Mouse (Mus musculus): ENCODE measurements at regions not wholly inside any gene's neighbourhood (a gene's known extent, or its start where the extent isn't known, plus 50 kb on each side); places are given as distances from the start of the nearest gene placed in this dataset.

DNA sequence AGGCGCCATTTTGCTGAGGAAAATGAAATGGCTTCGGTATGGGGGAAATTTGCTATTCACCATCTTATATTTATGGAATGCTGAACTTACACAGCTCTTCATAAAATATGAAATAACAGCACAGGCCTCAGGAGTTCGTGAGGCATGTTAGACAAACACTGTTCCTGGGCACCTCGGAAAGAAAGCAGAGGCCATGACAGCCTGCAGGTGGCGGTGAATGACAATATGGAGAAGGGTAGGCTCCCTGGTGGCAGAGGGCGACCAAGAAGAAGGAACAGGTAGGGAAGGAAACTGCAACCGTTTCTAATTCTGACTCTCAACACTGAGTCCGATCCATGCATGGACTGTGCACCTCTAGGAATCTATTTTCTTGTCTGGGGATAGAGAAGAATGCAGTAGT lies 553.6 kb upstream of the Tmpo start:
- no peak for ATAC-seq (ENCODE audit: insufficient number of reproducible peaks, low FRiP score, low TSS enrichment)

DNA sequence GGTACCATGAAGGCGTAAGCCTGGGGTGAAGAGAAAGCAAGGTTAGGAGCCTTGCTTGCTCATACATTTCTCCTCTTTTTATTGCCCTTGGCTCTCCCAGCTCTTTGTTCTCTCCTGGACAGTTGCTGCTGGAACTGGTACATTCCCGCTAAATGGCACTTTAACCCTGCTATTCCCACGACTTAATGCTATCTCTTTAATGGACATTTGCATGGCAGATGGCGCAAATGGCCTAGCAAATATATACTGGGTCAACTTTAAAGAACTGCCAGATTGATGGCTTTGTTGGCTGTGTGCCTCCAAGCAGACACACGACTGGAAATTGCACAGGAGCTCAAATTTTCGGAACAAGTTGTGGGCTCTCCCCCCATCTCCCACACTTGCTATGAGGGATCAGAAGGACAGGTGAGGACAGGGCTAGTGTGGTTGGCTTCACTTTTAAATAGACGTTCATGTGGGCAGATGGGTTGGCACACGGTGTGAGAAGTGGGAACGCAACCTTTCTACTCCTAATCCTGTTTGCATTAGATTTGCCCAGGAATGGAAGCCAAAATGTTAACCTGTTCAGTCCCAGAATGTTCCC lies 551.0 kb upstream of the Tmpo start:
- ATAC-seq (ENCODE audit: insufficient number of reproducible peaks, low FRiP score, low TSS enrichment), result no peak

DNA sequence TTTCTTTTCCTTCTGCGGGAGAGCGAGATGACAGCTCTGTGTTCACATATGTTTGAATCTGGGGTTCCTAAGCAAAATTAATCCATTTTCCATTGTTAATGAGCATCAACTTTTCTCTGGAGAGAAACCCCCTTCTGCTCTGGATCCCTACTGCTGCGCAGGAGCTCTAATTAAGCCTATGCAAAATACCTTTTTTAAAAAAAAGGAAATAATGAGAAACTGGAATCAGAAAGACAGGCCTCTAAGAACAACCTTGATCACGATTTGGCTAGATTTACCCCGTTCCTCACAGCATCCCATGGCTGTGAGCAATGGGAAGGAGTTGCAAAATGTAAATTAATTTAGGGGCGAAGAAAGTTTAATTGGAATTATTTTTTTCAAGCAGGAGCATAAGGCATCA lies 548.9 kb upstream of the Tmpo start:
- ATAC-seq (ENCODE audit: insufficient number of reproducible peaks, low FRiP score, low TSS enrichment), result no peak

DNA sequence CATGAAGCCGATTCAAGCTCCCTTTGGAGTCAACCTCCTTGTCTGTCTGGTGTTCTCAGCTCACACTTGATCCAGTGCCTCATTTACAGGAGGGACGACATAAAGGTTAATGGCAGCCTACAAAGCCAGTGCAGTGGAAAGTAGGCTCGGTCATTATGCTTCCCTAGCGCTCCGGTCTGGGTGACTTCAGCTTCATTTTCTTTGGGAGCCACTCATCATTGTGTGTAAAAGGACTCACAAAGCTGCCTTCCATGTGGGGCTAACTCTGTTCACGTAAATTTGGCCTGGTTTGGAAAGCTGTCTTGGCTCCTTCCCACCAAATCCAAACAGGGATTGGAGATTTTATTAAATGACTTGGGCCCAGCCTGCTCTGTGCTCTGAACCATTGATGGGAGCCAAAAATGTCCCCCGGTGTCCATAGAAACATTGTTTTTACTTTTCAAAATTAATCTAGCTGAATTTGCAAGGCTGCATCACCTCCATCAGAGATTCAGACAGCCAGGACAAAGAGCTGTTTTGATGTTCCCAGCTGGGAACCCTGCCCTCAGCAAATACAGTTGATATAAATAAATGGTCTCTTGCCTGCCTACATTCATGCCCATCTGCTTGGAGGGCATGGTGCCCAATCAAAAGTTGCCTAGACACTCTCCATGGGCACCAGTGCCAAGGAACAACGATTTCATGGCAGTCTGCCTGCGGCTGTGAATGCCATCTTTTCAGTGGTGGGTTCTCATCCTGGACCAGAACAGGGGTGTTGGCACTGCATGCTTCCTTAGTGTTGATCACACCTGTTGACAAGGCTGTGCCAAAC lies 538.7 kb upstream of the Tmpo start:
- peak; percentile 79 for ATAC-seq (ENCODE audit: insufficient number of reproducible peaks, low FRiP score, low TSS enrichment)

DNA sequence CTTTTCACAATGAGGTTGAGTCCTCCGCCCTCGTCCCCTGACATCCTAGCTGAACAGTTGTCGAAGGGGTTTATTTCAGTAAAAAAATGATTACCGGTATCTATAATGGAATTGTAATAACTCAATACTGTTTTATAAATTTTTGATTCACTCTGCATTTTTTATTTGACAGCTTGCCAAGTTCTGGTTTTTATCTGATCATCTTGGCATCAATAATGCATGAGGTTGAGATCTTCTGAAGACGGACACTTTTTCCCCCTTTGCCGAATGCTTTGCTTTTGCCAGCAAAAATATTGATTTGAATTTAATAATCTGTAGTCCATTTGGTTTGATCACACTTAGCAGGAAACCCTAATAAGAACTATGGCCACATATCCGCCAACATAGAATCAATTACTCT lies 535.5 kb upstream of the Tmpo start:
- ATAC-seq (ENCODE audit: insufficient number of reproducible peaks, low FRiP score, low TSS enrichment), result no peak

DNA sequence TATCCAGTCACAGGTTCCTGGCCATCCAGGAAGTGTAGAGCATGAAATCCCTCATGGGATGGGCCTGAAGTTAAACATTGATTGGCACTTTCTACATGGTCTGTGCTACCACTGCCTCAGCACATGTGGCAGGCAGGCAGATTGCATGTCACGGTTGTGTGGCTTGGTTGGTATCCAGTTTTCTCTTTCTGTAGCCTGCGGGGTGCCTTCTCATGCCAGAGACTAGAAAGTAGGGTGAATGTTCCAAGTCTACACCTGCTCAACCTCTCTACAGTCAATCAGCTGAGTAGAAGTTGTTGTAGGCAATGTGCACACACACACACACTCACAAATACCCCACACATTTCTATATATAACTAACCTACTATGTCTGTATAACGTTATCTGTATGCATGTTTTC lies 533.5 kb upstream of the Tmpo start:
- no peak for ATAC-seq (ENCODE audit: insufficient number of reproducible peaks, low FRiP score, low TSS enrichment)

DNA sequence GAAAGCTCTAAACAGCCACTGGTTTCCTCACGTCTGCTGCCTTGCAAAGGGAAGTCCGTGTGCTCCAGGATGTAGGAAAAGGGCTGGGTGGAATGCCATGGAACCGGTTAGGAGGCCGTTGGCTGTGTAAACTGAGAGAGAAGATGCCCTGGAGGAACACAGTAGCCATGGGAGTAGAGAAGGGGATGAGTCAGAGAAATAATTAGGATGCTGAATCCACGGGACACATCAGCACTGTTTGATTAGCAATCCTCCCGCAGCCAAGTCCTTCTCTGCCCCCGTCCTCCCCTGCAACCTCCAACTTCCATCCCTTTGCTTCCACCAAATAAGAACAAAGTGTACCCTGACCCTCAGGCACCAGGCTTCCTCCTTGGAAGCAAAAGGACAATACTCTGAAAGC lies 532.4 kb upstream of the Tmpo start:
- ATAC-seq (ENCODE audit: insufficient number of reproducible peaks, low FRiP score, low TSS enrichment), result no peak

DNA sequence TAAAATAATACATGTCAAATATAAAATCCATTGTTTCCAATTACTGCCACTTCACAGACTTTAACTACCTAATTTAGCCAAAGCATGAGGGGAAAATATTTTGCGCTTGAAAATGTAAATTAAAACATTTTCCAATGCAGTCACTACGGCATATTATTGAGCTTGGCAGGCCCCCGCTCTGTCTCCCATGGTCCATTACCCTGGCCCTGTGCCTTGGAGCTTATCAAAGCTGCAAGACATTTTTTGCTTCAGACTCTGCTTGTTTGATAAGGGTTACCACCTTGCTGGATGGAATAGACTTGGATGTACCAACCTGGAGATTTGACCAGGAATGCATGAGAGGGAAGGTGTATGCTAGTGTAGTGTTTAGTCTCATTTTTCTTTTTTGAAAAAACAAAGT lies 525.7 kb upstream of the Tmpo start:
- no peak for ATAC-seq (ENCODE audit: insufficient number of reproducible peaks, low FRiP score, low TSS enrichment)

DNA sequence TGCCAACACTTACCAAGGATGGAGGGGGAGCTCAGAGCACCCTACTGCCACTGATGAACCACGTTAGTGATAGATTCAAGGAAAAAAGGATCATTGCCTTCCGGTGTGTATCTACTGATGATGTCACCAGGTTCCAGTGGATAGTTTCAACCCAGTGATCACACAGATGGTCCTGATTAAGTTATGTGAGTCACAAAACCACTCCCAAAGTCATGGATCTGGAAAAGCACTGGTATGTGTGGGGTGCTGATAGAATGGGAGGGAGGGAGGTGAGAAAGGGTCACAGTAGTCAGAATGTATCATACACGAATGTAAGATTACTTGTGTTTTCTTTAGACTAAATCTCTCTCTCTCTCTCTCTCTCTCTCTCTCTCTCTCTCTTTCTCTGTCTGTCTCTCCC lies 523.6 kb upstream of the Tmpo start:
- no peak for ATAC-seq (ENCODE audit: insufficient number of reproducible peaks, low FRiP score, low TSS enrichment)

DNA sequence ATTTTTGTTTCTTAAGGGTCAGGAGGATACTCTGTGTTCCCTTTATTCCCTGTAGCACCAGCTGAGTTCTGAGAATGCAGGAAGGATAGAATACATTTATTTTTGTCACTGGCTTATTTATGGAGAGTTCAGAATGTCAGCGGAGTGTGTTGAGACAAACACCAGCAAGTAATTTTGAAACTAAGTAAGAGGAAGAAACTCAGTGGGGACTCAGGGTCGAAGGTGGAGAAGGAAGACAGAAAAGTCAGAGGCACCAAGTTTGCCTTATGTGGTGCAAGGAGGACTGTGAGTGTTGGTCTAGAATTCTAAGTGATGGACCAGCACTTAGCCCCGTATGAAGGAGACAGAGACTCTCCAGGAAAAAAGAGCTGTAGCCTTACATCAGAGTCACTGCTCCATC lies 520.7 kb upstream of the Tmpo start:
- no peak for ATAC-seq (ENCODE audit: insufficient number of reproducible peaks, low FRiP score, low TSS enrichment)

DNA sequence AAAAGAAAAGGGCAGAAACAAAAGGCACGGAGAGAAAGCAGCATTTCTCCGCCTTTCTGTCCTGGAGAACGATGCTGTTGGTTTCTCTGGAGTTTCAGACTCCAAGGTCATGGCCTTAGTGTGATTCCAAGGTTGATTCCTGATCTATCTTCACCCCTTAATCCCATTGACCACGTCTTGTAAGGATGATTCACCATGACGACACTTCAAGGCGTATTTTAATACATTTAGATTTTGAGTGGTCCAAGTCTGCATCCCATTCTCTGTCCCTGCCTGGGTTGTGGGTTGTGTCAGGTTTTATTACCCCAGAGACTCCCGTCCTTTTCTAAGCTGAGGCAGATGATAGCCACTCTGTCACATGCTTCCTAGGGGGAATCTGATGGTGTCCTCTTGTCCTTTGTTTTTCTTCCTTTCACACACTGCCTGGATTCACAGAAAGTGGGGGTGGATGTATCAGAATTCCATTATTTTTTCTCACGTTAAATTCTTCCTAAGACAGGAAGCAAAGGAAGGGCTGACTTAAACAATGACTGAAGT lies 505.0 kb upstream of the Tmpo start:
- no peak for ATAC-seq (ENCODE audit: insufficient number of reproducible peaks, low FRiP score, low TSS enrichment)

DNA sequence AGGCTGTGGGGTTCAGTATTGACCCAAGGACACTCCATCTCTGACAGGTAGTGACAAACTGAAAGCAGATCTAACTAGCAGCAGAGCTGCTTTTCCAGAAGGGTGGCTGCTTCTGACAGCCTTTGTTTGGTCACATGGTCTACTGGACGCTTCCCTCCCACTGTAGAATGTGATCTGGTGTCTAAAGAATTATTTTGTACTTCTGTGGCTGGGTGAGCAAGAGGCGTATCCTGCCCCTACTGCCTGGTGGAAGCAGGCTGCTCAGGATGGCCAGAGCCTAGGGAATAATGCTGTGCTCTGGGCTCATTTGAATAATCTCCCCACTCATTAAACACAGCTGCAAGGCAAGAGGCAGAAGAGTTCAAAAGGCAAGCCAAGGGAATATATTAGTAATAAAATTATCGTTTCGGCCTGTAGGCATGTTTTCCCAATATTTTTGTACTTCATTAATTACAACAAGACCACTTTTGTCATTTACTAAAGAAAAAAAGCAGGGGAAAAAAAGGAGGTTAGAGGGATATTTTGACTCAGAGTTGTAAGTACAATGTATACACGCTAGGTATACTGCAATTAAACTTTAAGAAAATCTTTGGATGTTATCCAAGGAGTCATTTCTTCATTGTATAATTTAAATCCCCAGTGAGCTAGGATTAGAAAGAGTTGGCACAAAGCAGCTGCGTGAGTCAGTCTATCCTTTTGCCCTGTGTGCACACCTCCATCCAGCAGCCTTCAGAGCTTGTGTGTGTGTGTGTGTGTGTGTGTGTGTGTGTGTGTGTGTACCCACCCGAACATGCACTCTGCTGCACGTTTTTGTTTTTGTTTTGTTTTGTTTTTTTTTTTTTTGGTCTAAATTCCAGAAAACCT lies 504.3 kb upstream of the Tmpo start:
- no peak for ATAC-seq (ENCODE audit: insufficient number of reproducible peaks, low FRiP score, low TSS enrichment)

DNA sequence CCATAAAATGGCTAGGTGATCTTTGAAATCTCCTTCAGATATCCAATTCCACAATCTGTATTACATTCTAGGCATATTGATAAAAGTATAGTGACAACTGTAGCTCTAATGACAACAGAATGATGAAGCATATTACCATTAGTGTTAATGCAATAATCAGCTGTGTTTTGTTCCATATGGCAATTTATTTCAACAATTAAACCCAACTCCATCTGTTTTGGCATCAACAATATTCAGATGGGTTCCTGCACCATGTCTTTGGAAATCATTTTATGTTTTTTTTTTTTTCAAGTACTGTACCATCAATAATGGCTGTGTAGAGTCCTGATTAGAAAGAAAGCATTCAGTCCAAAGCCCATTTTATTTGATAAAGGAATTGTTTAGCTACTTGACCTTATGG lies 498.5 kb upstream of the Tmpo start:
- ATAC-seq (ENCODE audit: insufficient number of reproducible peaks, low FRiP score, low TSS enrichment), result no peak

DNA sequence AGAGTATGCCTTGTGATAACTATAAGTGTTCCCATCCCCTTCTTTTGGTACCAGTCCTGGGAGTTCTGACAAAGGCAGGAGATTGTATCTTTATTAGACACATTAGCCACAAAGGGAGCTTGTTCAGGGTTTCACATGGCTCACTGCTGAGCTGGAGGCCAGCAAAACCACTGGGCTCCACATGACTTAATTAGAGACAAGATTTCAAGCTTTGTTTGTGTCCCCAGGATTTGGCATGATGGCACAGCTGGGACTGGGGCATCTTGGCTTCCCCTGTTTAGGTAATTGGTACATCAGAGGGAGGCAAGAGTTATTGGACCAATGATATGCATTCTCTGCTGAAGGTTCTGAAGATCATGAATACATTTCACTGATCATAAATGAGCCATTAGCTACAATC lies 456.8 kb upstream of the Tmpo start:
- ATAC-seq (ENCODE audit: insufficient number of reproducible peaks, low FRiP score, low TSS enrichment), result no peak

DNA sequence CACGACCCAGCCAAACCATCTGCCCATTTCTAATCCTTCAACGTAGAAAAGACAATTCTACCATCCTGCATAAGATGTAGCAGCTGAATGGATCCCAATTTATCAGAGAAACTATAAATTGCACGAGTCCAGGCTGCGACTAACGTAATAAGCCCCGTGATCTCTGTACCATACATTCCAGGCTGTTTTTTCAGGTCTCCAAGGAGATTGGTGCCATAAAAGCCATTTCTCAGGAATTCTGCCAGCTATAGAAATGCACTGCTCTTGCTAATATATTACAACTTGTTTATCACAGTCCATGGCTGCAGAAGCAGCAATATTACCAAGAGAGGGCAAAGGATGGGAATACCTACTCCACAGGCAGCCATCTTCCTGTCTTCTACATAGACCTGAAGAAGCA lies 447.6 kb upstream of the Tmpo start:
- no peak; the same call in 1 of the 2 replicates for ATAC-seq (ENCODE audit: insufficient number of reproducible peaks, low FRiP score, low TSS enrichment)

DNA sequence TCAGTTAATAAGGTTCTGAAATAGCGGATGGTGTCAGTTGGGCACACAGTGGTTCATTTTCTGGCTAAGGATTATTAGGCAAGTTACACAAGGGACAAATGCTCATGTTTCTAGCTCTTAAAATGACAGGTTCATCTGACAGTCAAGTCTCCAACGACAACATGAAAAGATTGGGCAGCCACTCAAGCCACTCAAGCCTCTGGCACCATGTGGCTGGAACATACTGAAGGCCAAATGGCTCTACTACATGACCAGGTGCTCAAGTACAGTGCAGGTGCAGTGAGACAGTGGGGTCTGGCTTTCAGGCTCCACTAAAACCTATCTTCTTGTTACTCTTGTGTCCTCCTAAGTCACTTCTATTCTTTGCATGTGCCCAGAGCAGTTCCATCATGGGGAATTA lies 441.2 kb upstream of the Tmpo start:
- ATAC-seq (ENCODE audit: insufficient number of reproducible peaks, low FRiP score, low TSS enrichment), result no peak

DNA sequence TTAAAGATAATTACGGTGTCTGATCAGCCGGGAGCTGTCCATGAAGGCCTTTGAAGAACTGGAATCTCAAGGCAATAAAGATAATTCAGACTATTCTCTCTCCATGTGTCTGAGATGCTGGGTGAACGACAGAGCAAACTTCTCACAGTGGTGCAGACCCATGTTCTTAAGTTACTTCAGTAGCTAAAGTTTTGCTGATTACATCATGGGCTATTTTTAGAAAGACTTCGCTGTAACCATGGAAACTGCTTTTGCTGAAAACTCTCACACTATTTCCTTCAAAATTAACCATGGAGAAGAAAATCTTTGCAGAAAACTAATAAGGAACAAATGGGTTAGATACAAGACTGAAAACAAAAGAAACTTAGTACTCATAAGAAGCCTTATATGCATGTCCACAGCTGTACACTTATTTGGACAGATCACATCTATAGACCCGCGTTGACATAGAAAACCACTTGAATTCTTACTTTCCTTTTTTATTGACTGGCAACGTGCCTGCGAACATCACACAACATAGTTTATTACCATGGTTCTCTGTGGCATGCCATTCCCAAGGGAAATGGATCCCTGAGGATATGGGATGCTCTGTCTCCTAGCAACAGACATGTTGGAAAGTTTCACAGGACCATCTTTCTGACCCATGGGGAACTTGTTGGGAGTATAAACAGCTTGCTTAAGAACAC lies 432.8 kb upstream of the Tmpo start:
- no peak for ATAC-seq (ENCODE audit: insufficient number of reproducible peaks, low FRiP score, low TSS enrichment)

DNA sequence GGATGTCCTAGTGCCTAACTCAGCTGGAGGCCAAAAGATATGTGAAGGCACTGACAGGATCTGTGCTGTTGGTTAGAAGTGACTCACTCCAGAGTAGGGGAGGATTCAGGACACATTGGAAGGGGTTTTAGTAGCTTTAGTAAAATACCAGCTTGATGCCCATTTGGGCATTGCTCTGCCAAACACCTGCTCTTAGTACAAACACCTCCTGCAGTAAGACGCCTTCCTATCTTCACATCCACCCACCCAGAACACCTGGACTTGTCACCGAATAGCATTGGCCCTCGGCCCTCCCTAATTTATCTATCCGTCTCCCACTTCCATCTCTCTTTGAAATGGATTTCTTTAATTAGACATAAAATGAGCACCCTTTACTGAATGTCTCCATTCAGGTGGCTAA lies 430.9 kb upstream of the Tmpo start:
- ATAC-seq (ENCODE audit: insufficient number of reproducible peaks, low FRiP score, low TSS enrichment), result no peak

DNA sequence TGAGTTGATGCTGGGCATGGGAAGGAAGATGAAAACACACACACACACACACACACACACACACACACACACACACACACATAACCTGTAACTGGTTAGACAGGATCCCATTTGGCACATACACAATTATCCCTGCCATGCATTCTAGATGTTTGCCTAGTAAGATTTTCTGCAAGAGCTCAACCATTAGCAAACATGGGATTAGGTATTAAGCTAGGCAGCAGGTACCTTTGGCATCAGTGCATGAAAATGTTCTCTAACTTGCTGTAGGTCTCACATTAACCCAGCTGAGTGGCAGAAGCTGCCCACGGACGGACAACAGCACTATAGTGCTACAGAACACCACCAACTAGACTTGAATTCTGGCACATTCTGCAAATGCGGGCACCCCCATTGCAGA lies 413.8 kb upstream of the Tmpo start:
- no peak for ATAC-seq (ENCODE audit: insufficient number of reproducible peaks, low FRiP score, low TSS enrichment)

DNA sequence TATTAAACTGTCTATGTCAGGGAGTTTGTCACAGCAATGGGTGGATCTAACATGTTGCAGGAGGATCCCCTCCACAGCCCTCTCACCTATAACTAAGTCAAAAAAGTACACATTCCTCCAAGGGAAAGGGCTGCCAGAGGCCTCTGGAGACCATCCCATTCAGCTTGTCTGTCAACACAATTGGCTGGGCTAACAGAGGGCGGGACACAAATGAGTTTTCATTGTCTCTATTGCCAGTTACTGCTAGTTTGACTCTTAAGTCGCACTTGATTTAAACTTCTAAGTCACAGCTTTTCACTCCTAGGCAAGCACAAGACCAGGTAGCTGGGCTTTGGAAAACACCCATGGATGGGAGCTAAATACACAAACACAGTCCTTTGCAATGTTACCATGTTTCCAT lies 412.3 kb upstream of the Tmpo start:
- ATAC-seq (ENCODE audit: insufficient number of reproducible peaks, low FRiP score, low TSS enrichment), result no peak

DNA sequence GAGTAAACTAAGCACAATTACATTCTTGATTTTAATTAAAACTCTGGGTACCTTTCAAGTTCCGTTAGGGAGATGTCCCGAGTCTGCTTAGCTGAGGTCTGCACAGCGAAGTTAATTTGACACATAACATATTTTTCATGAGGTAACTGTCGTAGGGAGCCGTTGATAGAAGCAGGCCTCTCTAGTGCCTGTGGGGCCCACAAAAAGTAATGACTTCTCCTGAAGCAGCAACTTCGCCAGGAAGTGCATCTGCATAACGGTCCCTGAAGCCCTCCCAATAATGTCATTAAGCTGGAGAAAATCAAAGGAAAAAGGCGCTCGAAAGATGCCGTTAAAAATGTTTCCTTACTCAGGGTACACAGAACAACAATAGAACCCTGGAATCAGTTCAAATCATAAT lies 410.7 kb upstream of the Tmpo start:
- ATAC-seq (ENCODE audit: insufficient number of reproducible peaks, low FRiP score, low TSS enrichment), result no peak
